Mouse (Mus musculus): ENCODE data around the gene Tcf20. TPM values are rescaled to one million over a fixed set of nuclear protein-coding genes. Genes with fewer than 3 reads are reported as not detected.
"Not testable (repeated sequence)": the region's sequence is repeated elsewhere in the genome, so short reads cannot be mapped to it uniquely, and the experiment has no call there.

The Tcf20 gene
- total RNA-seq, 2 experiments from 2014 or later = 49.9 to 59.1 TPM

- intact Hi-C loops (cut with DNase I) = no loop called here
- no peak for DNase-seq
Observed at GRCm38 (mm10) chr15:82839146-82839545, 148.5 kb downstream of the Tcf20 start.

GRCm38 (mm10) chr15:82829917-82830316 is 157.8 kb downstream of the Tcf20 start:
- no peak for DNase-seq
- intact Hi-C loops (cut with DNase I) = no loop called here

GRCm38 (mm10) chr15:82825866-82826265 is 161.8 kb downstream of the Tcf20 start:
- no peak for DNase-seq
- intact Hi-C loops (cut with DNase I) = no loop called here

GRCm38 (mm10) chr15:82822347-82822746 is 165.3 kb downstream of the Tcf20 start:
- intact Hi-C loops (cut with DNase I) = no loop called here
- no peak for DNase-seq

- DNase-seq = no peak
- intact Hi-C loops (cut with DNase I) = no loop called here
Observed at GRCm38 (mm10) chr15:82821657-82822056, 166.0 kb downstream of the Tcf20 start.

- intact Hi-C loops (cut with DNase I) = loop anchor here (5.0 kb wide), 2 partner anchors 82 to 392 kb away; no protein-coding TSS in a partner anchor
- DNase-seq = no peak
Observed at GRCm38 (mm10) chr15:82815296-82815695, 172.4 kb downstream of the Tcf20 start.

GRCm38 (mm10) chr15:82814806-82815205 is 172.9 kb downstream of the Tcf20 start:
- DNase-seq = peak; percentile 65 to 74
- intact Hi-C loops (cut with DNase I) = loop anchor here (1.0 to 5.0 kb wide), 4 partner anchors 82 to 392 kb away; no protein-coding TSS in a partner anchor

GRCm38 (mm10) chr15:82814321-82814720 is 173.4 kb downstream of the Tcf20 start:
- no peak for DNase-seq
- intact Hi-C loops (cut with DNase I) = loop anchor here (1.0 to 5.0 kb wide), 2 partner anchors 108 to 223 kb away; no protein-coding TSS in a partner anchor

GRCm38 (mm10) chr15:82810556-82810955 is 177.1 kb downstream of the Tcf20 start:
- intact Hi-C loops (cut with DNase I) = loop anchor here (5.0 kb wide), 1 partner anchor 112 kb away; no protein-coding TSS in a partner anchor
- no peak for DNase-seq

GRCm38 (mm10) chr15:82809511-82809910 is 178.2 kb downstream of the Tcf20 start:
- intact Hi-C loops (cut with DNase I) = loop anchor here (5.0 kb wide), 1 partner anchor 303 kb away; no protein-coding TSS in a partner anchor
- DNase-seq = no peak

GRCm38 (mm10) chr15:82806969-82807763 is 180.5 kb downstream of the Tcf20 start:
- intact Hi-C loops (cut with DNase I) = loop anchor here (5.0 kb wide), 1 partner anchor 305 kb away; no protein-coding TSS in a partner anchor
- DNase-seq = no peak

GRCm38 (mm10) chr15:82804708-82805639 is 182.7 kb downstream of the Tcf20 start:
- peak; percentile 81 to 91 for DNase-seq
- intact Hi-C loops (cut with DNase I) = loop anchor here (2.0 to 5.0 kb wide), 2 partner anchors 232 to 307 kb away; no protein-coding TSS in a partner anchor

GRCm38 (mm10) chr15:82795936-82796440 is 191.7 kb downstream of the Tcf20 start:
- DNase-seq = no peak
- intact Hi-C loops (cut with DNase I) = no loop called here

- no peak for DNase-seq
- intact Hi-C loops (cut with DNase I) = no loop called here
Observed at GRCm38 (mm10) chr15:82794277-82794676, 193.4 kb downstream of the Tcf20 start, which contains the start of gene Cyp2d26. Gene Cyp2d26, minus strand, starts transcription at chr15:82794294.

GRCm38 (mm10) chr15:82793868-82794267 is 193.8 kb downstream of the Tcf20 start:
- no peak for DNase-seq
- intact Hi-C loops (cut with DNase I) = no loop called here

GRCm38 (mm10) chr15:82793454-82793853 is 194.2 kb downstream of the Tcf20 start:
- no peak for DNase-seq
- intact Hi-C loops (cut with DNase I) = no loop called here

- intact Hi-C loops (cut with DNase I) = no loop called here
- DNase-seq = no peak
Observed at GRCm38 (mm10) chr15:82792566-82792965, 195.1 kb downstream of the Tcf20 start.

GRCm38 (mm10) chr15:82784581-82784980 is 203.1 kb downstream of the Tcf20 start:
- DNase-seq = no peak
- intact Hi-C loops (cut with DNase I) = no loop called here

GRCm38 (mm10) chr15:82783800-82784199 is 203.9 kb downstream of the Tcf20 start:
- intact Hi-C loops (cut with DNase I) = loop anchor here (2.0 kb wide), 1 partner anchor 99 kb away; no protein-coding TSS in a partner anchor
- DNase-seq = no peak

GRCm38 (mm10) chr15:82777856-82778255 is 209.8 kb downstream of the Tcf20 start:
- intact Hi-C loops (cut with DNase I); DNase-seq: not testable (repeated sequence)

Data from heart, postnatal 14 days (tissue).